Mouse (Mus musculus) midbrain, embryonic 14.5 days (tissue): ENCODE data around the gene Rabgef1. TPM values are rescaled to one million over a fixed set of nuclear protein-coding genes. Genes with fewer than 3 reads are reported as not detected.

Experiments used
- ATAC-seq: fragments of 200-750 bp; cut with Nextera tagmentation; 2 replicates; pipeline ENCODE4 v1.8.0; 2017; ENCODE audit warnings: moderate number of reproducible peaks, moderate library complexity; ENCODE audit not compliant: low FRiP score, low TSS enrichment
- DNase-seq: peaks from one replicate; pipeline ENCODE4 v3.0.0-alpha.2; 2015
- H3K27ac ChIP-seq: fragments of 300-500 bp; sonication (generic); replicated peaks from 2 replicates; pipeline ENCODE4 v1.5.1; 2014; ENCODE audit warnings: mild to moderate bottlenecking, low read depth, low read length, moderate library complexity
- H3K27me3 ChIP-seq: fragments of 300-500 bp; sonication (generic); 2 replicates; pipeline ENCODE4 v1.6.1; 2014; ENCODE audit warnings: low read length, control low read depth, mixed read lengths; ENCODE audit not compliant: control insufficient read depth, insufficient read depth
- H3K36me3 ChIP-seq: fragments of 300-500 bp; sonication (generic); 2 replicates; pipeline ENCODE4 v1.6.1; 2014; ENCODE audit warnings: low read length, control low read depth; ENCODE audit not compliant: control insufficient read depth, insufficient read depth
- H3K4me1 ChIP-seq: fragments of 300-500 bp; sonication (generic); 2 replicates; pipeline ENCODE4 v1.6.1; 2014; ENCODE audit warnings: mild to moderate bottlenecking, antibody characterized with exemption, low read length, control low read depth; ENCODE audit not compliant: control insufficient read depth, insufficient read depth
- H3K4me2 ChIP-seq: fragments of 300-500 bp; sonication (generic); 2 replicates; pipeline ENCODE4 v1.6.1; 2014; ENCODE audit warnings: mild to moderate bottlenecking, low read length, moderate library complexity
- H3K4me3 ChIP-seq: fragments of 300-500 bp; sonication (generic); replicated peaks from 2 replicates; pipeline ENCODE4 v1.5.1; 2014; ENCODE audit warnings: low read depth, low read length
- H3K9ac ChIP-seq: fragments of 300-500 bp; sonication (generic); replicated peaks from 2 replicates; pipeline ENCODE4 v1.6.1; 2014; ENCODE audit warnings: mild to moderate bottlenecking, low read length, moderate library complexity
- H3K9me3 ChIP-seq: fragments of 300-500 bp; sonication (generic); 2 replicates; pipeline ENCODE4 v1.6.1; 2016; ENCODE audit warnings: low read length, control low read depth, mixed read lengths; ENCODE audit not compliant: control insufficient read depth
- WGBS: fragments of 180-500 bp; shearing (Covaris S2); extraction: QIAGEN DNeasy Blood & Tissue Kit; methylation state at CpG from one replicate; pipeline ENCODE4 v1.1.7; 2014; 5-methylcytosine and 5-hydroxymethylcytosine counted together
- polyA plus RNA-seq: library from polyadenylated mRNA; unstranded; fragments of >200 nt; fragmentation: Nextera tagmentation; extraction: Ambion mirVana; gene quantifications from 2 replicates; pipeline ENCODE4 v1.2.1, GENCODE M21; 2014

Gene Rabgef1
- polyA plus RNA-seq, 1 experiment from 2014 or later, result 40.3 TPM

GRCm38 (mm10) chr5:130193760-130194159 lies 22.2 kb downstream of the Rabgef1 start:
- H3K36me3 ChIP-seq, result peaks cover 81% of the 10 kb centered on the region

GRCm38 (mm10) chr5:130196307-130196706 lies 24.7 kb downstream of the Rabgef1 start:
- Histone ChIP-seq H3K27me3 (no peaks in the 10 kb centered on the region), H3K36me3 (peaks cover 69% of the 10 kb centered on the region), H3K4me1 (no peaks in the 10 kb centered on the region), H3K4me3 (no peak overlapping the region), H3K4me2 (no peak overlapping the region), H3K9me3 (no peaks in the 10 kb centered on the region), H3K9ac (no peak overlapping the region), H3K27ac (no peak overlapping the region)
- WGBS, result 98% methylated on average over 1 of the region's 1 CpGs
- ATAC-seq (no peak), DNase-seq (no peak)

More at GRCm38 (mm10) chr5:130193760-130194159, 22.2 kb downstream of the Rabgef1 start:
- H3K27me3 ChIP-seq, result no peaks in the 10 kb centered on the region
- H3K4me3 ChIP-seq, result no peak overlapping the region
- ATAC-seq (no peak), DNase-seq (no peak)
- H3K4me1 ChIP-seq, result no peaks in the 10 kb centered on the region
- H3K27ac ChIP-seq, result no peak overlapping the region
- WGBS, result 88% methylated on average over 3 of the region's 3 CpGs
- no peaks in the 10 kb centered on the region for H3K9me3 ChIP-seq
- no peak overlapping the region for H3K4me2 ChIP-seq
- H3K9ac ChIP-seq, result no peak overlapping the region

- WGBS, result 92% methylated on average over 3 of the region's 3 CpGs
Observed at GRCm38 (mm10) chr5:130197454-130197853, 25.9 kb downstream of the Rabgef1 start.

GRCm38 (mm10) chr5:130197981-130198380 lies 26.4 kb downstream of the Rabgef1 start:
- Histone ChIP-seq H3K4me2 (no peak overlapping the region), H3K4me1 (no peaks in the 10 kb centered on the region), H3K9ac (no peak overlapping the region), H3K27me3 (no peaks in the 10 kb centered on the region), H3K9me3 (no peaks in the 10 kb centered on the region), H3K27ac (no peak overlapping the region), H3K4me3 (no peak overlapping the region), H3K36me3 (peaks cover 54% of the 10 kb centered on the region)
- no peak for ATAC-seq
- 94% methylated on average over 7 of the region's 7 CpGs for WGBS
- DNase-seq, result no peak

More at GRCm38 (mm10) chr5:130197454-130197853, 25.9 kb downstream of the Rabgef1 start:
- Histone ChIP-seq H3K27ac (no peak overlapping the region), H3K4me2 (no peak overlapping the region), H3K4me3 (no peak overlapping the region), H3K27me3 (no peaks in the 10 kb centered on the region), H3K4me1 (no peaks in the 10 kb centered on the region), H3K36me3 (peaks cover 58% of the 10 kb centered on the region), H3K9me3 (no peaks in the 10 kb centered on the region), H3K9ac (no peak overlapping the region)
- ATAC-seq (no peak), DNase-seq (no peak)

- ATAC-seq (no peak), DNase-seq (no peak)
- H3K4me2 ChIP-seq, result no peak overlapping the region
- 87% methylated on average over 10 of the region's 10 CpGs for WGBS
- H3K4me1 ChIP-seq, result no peaks in the 10 kb centered on the region
- H3K36me3 ChIP-seq, result peaks cover 45% of the 10 kb centered on the region
- no peaks in the 10 kb centered on the region for H3K9me3 ChIP-seq
- no peak overlapping the region for H3K9ac ChIP-seq
- H3K27me3 ChIP-seq, result no peaks in the 10 kb centered on the region
- no peak overlapping the region for H3K27ac ChIP-seq
- H3K4me3 ChIP-seq, result no peak overlapping the region
Observed at GRCm38 (mm10) chr5:130200233-130201029, 28.8 kb downstream of the Rabgef1 start.

GRCm38 (mm10) chr5:130203948-130204347 lies 32.4 kb downstream of the Rabgef1 start:
- H3K36me3 ChIP-seq, result peaks cover 48% of the 10 kb centered on the region

GRCm38 (mm10) chr5:130204560-130204959 lies 33.0 kb downstream of the Rabgef1 start:
- Histone ChIP-seq H3K36me3 (peaks cover 51% of the 10 kb centered on the region), H3K27me3 (no peaks in the 10 kb centered on the region), H3K9ac (no peak overlapping the region), H3K4me1 (no peaks in the 10 kb centered on the region), H3K4me3 (no peak overlapping the region), H3K4me2 (no peak overlapping the region), H3K9me3 (no peaks in the 10 kb centered on the region), H3K27ac (no peak overlapping the region)
- DNase-seq (no peak), ATAC-seq (no peak)
- WGBS, result 89% methylated on average over 6 of the region's 6 CpGs

More at GRCm38 (mm10) chr5:130203948-130204347, 32.4 kb downstream of the Rabgef1 start:
- Histone ChIP-seq H3K4me2 (no peak overlapping the region), H3K27ac (no peak overlapping the region), H3K4me1 (no peaks in the 10 kb centered on the region), H3K4me3 (no peak overlapping the region), H3K27me3 (no peaks in the 10 kb centered on the region), H3K9ac (no peak overlapping the region), H3K9me3 (no peaks in the 10 kb centered on the region)
- WGBS, result 89% methylated on average over 4 of the region's 4 CpGs
- DNase-seq (no peak), ATAC-seq (no peak)

- Histone ChIP-seq H3K36me3 (peaks cover 54% of the 10 kb centered on the region), H3K9ac (no peak overlapping the region), H3K27me3 (no peaks in the 10 kb centered on the region), H3K4me3 (no peak overlapping the region), H3K27ac (no peak overlapping the region), H3K9me3 (no peaks in the 10 kb centered on the region), H3K4me2 (no peak overlapping the region), H3K4me1 (no peaks in the 10 kb centered on the region)
- 94% methylated on average over 3 of the region's 3 CpGs for WGBS
- no peak for DNase-seq
- ATAC-seq, result no peak
Observed at GRCm38 (mm10) chr5:130205441-130206023, 33.9 kb downstream of the Rabgef1 start.

GRCm38 (mm10) chr5:130207299-130207698 lies 35.7 kb downstream of the Rabgef1 start:
- Histone ChIP-seq H3K9ac (no peak overlapping the region), H3K9me3 (no peaks in the 10 kb centered on the region), H3K27ac (no peak overlapping the region), H3K4me1 (no peaks in the 10 kb centered on the region), H3K4me2 (no peak overlapping the region), H3K36me3 (peaks cover 65% of the 10 kb centered on the region), H3K4me3 (no peak overlapping the region), H3K27me3 (no peaks in the 10 kb centered on the region)
- DNase-seq (no peak), ATAC-seq (no peak)
- WGBS, result 95% methylated on average over 4 of the region's 4 CpGs
